Mouse (Mus musculus) ES-CJ7 (cell line): Measurements from ENCODE around the gene Gm12355.

Source experiments
- DNase-seq: peaks from one replicate; pipeline ENCODE4 v3.0.0; 2011; ENCODE audit warnings: low read depth, low spot score

Gene Gm12355

DNA sequence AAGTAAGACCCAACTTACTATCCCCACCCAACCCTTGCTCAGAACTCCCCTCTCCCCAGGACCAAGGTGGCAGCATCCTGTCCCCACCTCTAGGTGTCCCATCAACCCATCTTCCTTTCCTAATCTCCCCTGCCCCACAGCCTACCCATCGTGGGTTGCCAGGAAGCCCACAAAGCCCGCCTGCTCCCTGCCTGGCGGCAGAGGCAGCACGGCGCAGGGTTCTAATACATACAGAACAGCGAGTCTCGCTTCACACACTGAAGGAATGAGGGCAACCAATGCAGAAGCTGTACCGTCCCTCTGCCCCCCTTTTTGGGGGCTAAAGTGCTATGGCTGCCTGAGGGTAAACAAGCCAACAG is 43.5 kb downstream of the Gm12355 start:
- DNase-seq = no peak

DNA sequence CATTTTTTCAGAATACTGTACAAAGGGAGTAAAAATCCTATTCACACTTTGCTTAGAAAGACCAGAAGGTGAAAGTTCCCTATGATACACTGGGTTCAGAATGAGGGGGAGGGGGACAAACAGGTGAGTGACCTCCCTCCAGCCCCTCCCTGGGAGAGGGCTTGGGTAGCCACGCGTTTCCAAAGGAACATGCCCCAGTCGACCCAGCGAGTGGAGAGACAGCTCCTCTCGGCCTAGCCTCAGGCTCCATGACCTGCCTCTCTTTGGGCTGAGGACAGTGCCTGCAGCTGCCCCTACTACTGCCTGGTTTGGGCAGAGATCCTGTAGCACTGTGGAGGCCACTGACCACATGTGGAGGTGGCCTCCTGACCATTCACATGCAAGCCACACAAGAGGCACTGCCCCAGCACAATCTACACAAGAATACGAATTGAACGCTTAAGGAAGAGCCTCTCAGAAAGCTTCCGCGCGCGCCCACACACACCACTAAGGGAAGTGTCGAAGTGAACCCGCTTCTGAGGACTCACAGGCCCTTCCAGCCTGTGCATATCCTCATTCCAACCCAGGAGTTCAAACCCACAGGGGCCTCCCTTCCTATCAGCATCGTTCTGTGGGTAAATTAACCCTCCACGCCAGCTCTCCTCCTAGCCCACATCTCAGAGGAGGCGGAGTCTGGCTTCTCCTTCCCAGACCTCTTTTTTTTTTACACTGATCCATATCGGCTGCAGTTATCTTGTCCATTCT is 44.0 kb downstream of the Gm12355 start:
- DNase-seq = peak; percentile 75

DNA sequence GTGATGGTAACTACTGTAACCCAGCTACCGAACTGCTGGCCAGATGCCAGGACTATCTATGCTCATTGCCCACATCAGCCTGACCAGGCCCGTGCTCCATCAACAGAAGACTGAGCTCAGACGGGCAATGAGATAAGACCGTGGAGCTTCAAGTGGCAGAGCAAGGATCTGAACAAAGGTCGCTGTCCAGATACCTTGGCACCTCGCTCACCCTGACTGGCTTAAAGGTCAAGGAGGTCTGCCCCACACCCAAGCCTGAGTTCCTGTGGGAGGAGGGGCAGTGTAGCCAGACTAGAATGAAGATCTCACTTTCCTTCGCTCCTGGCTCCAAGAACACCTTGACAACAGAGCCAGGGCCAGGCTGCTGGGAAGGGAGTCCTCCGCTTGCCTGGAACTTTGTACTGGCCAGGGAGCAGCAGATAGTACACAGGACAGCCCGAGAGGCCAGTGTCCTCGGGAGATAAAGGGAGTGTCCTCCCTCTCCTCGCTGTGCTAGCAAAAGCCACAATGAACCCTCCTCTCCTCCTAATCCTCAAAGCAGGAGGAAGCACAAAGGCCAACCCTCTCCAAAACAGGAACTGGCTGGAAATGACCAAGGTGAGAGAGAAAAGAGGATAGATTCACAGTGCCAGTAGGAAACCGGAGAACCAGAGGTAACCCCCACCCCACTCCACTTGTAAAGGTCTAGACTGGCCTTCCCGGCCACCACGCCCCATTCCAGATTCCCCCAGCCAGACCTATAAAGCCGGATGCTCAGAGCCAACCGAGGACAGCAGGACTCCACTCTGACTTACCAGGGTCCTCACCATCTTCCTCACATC is 45.0 kb downstream of the Gm12355 start:
- DNase-seq = peak; percentile 86

DNA sequence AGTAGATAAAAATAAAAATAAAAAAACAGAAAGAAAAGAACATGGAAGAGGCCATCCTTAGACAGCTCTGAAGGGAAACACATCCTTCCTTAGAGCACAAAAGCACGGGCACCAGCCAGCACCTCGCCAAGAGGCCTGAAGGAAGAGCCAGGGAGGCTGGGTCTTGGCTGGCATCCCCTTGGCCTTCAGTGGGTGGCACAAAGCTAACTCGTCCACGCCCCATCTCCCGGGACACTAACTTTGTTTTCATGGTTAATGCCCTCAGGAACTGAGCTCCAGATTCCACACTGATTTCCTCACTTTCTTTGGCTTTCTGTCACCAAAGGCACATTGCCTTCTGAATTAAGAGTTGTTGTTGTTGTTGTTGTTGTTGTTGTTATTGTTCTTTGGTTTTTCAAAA is 47.7 kb downstream of the Gm12355 start:
- no peak for DNase-seq
